Mouse (Mus musculus) c-Kit-positive CD71-positive TER-119-negative erythroid progenitor cells, embryonic 14.5 days (primary cell): Measurements from ENCODE around the gene Gstp3.
A peak's percentile ranks its signal among the peaks of the same experiment; 100 is the strongest.

Experiments used
- DNase-seq: peaks from one replicate; pipeline ENCODE4 v3.0.0-alpha.2; 2013; ENCODE audit warnings: low read depth

Gstp3 gene

GRCm38 (mm10) chr19:4059069-4059740 lies at the start of gene Gstp3:
TSS of gene Gstp3 (minus strand) at chr19:4059569.
- DNase-seq = peak; percentile 63

DNA sequence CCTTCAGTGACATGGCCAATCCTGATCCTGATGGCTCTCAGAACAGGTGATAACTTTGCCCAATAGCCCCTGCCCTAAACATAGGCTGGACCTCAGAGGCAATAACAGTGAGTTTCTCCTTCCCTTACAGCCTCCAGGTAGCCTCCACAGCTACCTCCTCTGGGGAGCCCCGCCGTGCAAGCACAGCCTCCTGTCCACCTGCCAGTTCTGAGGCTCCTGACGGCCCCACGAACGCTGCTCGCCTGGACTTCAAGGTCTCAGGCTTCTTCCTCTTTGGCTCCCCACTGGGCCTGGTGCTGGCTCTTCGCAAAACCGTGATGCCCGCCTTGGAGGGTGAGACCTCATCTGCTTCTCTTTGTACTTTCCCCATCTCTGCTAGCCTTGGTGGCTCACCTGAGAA lies 49.2 kb upstream of the Gstp3 start:
- no peak for DNase-seq

- DNase-seq = no peak
These were observed 47.3 kb upstream of the Gstp3 start for GRCm38 (mm10) chr19:4106654-4107053.

- DNase-seq = no peak
These were observed 45.4 kb upstream of the Gstp3 start for GRCm38 (mm10) chr19:4104675-4105194.

GRCm38 (mm10) chr19:4103792-4104191 lies 44.4 kb upstream of the Gstp3 start:
- no peak for DNase-seq

DNA sequence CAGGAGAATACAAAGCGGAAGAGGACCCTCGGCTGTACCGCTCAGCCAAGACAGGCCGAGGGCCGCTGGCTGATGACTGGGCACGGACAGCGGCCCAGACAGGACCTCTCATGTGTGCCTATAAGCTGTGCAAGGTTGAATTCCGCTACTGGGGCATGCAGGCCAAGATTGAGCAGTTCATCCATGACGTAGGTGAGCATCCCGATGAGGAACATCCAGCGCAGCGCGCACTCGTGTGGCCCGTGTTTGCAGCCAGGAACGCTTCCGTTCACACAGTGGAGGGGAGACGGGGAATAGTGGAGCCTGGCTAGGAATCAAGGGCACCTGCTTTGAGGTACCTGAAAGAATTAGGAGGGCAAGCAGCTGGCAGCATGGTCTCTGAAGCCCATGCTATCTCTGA lies 43.9 kb upstream of the Gstp3 start:
- DNase-seq = no peak

DNA sequence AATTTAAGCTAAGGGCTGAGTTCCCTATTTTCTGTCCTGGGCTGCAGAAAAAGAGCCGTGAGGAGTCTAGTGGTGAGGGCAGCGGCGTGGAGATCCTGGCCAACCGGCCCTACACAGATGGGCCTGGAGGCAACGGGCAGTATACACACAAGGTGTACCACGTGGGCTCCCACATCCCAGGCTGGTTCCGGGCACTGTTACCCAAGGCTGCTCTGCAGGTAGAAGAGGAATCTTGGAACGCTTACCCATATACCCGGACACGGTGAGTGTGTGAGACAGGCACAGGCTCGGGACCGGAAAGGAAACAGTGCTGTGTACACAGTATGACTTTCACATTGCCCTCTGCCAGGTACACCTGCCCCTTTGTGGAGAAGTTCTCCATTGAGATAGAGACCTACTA lies 43.3 kb upstream of the Gstp3 start:
- no peak for DNase-seq

DNA sequence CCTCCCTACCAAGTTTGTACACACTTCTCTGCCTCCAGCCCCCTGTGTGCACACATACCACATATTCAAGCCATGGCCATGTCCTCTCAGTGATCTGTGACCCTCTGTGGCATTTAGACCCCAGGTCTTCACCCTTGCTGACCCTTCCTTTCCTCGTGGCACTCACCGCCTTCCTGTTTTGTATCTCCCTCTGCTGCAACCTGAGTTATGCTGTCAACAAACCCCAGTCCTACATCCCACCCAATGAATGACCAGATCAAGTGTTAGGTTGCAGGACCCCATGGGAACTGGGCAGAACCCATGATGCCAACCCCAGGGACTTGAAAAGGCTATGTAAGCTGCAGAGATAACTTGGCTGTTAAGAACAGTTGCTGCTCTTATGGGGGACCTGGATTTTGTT lies 42.7 kb upstream of the Gstp3 start:
- no peak for DNase-seq

DNA sequence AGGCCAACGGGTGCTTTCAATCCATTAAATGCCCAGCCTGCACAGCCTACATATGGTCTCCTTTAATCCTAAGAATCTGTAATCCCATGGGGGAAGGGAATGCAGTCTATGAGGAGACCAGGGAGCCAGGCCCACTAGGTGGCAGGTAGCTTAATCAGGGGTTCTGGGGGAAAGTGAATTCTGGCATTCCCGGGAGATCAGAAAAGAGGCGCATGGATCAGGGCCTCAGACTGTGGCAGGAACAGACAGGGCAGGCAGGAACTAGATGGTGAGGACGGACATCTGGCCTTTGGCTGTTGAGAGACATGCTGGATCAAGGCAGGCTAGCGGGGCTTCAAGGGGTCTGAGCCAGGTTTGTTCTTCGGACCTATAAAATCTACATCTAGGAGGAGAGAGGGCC lies 42.1 kb upstream of the Gstp3 start:
- no peak for DNase-seq

- DNase-seq = no peak
These were observed 41.4 kb upstream of the Gstp3 start for GRCm38 (mm10) chr19:4100718-4101261.

DNA sequence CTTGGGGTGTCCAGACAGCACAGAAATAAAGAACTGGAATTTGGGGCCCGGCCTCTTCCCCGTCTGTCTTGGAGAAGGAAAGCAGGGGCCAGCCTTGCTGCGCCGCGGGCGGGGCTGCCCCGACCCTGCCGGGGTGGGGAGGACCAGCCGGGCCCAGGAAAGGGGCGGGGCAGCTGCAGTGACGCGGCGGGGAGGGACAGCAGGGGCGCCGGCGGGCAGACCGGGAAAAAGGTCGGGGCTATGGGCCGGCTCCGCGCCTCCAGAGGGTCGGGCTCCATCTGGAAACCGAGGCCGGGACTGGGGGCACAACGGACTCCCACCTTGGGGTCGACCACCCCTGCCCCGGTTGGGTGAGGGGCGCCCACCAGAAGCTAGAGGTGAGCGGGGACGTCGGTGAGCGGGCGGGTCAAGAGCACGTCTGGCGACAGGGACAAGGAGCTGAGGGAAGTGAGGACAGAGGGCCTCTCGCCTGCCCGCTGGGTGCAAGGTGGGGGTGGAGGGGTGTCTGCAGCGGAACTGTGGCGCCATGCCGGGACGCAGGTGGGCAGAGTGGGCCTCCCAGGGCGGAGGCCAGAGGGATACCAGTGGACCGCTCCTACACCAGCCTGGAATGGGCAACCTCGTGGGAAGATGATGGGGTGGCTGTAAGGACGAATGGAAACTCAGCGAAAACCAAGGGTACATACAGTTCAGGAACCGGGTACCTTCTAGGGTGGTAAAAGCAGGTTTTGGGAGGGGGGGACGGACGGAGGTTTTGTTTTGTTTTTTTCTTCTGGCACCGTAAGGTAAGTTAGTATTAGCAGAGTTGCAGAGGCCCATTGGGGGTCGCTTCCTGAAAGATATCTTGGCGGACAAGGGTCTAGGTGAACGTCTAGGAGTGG lies 40.7 kb upstream of the Gstp3 start, which contains the start of gene Pitpnm1:
TSS of gene Pitpnm1 (plus strand) at position 162 of the 881 bp plus-strand sequence.
- no peak for DNase-seq

- DNase-seq = peak; percentile 92
These were observed 39.7 kb upstream of the Gstp3 start for GRCm38 (mm10) chr19:4099056-4099455.

DNA sequence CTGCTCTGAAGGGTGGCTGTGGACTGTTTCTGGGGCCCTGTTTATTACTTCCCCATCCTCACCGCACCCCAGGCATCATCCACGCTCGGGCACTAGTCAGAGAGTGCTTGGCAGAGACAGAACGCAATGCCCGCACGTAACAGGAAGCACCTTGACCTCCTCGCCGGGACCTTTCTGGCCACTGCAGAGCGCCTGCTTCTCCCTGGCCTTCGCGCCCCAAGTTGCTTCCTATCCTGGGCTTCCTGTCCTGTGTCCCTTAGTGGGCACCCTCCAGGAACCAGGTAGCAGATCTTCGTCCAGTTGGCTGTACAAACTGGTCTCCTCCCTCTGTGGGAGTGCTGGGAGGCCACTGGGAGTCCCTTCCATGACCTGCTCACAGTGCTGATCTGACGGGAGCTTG lies 39.1 kb upstream of the Gstp3 start:
- DNase-seq = no peak

GRCm38 (mm10) chr19:4097441-4097825 lies 38.1 kb upstream of the Gstp3 start:
- DNase-seq = peak; percentile 78

DNA sequence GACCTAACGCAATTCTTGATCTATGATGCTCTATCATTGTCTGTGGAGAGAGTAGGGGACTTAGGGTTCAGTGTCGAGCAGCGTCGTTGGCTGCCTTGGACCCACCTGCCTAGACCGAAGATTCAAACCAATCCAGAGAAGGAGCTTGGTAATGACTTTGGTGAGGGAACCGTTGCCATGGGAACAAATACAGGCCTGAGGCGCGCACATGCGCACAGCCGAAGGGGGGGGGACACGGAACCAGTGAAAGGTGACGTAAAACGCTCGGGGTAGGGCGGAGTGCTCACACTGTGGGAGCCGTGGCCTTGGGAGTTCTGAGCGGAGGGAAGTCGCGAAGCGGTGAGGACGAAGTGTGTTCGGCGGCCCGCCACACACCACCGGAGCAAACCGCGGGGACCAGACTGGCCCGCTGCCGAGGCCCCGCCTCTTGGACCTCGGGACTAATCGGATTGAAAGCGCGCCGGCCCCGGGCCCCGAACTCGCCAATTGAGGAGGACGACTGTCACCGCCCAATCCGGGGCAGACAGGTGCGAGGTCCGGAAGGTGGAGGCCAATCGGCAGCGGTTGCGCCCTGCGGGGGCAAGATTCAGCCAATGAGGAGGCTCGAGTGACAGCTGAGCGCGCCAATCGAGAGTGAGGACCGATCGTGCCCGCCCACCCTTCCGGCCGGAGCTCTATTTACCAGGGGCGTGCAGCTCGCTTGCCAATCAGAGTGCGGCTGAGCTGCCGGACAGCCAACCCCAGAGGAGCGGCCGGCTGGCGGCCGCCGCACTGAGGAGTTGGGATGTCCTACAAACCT lies 37.5 kb upstream of the Gstp3 start, which contains the start of gene Cdk2ap2:
TSS of gene Cdk2ap2 (plus strand) at position 541 of the 799 bp plus-strand sequence.
- peak; percentile 97 for DNase-seq

DNA sequence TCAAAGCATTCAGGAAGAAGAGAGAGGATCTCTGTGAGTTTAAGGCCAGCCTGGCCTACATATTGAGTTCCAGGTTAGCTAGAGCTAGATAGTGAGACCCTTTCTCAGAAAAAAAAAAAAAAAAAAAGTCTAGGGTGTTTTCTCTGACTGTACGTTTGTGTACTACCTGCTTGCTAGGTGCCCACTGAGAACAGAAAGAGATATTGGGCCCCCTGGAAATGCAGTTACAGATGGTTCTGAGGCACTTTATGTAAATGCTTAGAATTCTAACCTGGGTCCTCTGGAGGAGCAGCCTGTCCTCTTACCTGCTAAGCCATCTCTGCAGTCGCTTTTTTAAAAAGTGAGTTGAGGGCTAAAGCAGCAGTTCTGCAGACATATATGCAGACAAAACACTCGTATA lies 36.4 kb upstream of the Gstp3 start:
- DNase-seq = no peak

- DNase-seq = no peak
These were observed 35.5 kb upstream of the Gstp3 start for GRCm38 (mm10) chr19:4094774-4095303.

GRCm38 (mm10) chr19:4094348-4094747 lies 35.0 kb upstream of the Gstp3 start:
- no peak for DNase-seq

- no peak for DNase-seq
These were observed 34.4 kb upstream of the Gstp3 start for GRCm38 (mm10) chr19:4093772-4094171.

DNA sequence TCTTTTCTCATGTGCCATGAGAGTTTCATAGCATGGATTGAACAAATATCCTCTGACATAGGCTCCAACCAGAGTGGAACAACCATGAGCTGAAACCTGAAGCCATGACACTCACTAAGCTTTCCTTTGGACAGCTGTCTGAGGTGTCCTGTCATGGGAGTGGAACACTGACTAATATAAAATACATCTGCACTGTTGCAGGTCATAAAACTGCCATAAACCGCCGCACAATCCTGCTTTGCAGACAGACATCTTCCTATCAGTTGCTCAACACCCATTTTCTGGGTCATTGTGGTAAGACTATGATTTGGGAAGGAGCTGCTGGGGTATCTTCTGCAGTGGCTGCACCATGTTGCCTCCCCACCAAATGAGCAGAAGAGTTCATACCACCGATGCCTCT lies 33.4 kb upstream of the Gstp3 start:
- no peak for DNase-seq

GRCm38 (mm10) chr19:4091383-4091782 lies 32.0 kb upstream of the Gstp3 start:
- no peak for DNase-seq

DNA sequence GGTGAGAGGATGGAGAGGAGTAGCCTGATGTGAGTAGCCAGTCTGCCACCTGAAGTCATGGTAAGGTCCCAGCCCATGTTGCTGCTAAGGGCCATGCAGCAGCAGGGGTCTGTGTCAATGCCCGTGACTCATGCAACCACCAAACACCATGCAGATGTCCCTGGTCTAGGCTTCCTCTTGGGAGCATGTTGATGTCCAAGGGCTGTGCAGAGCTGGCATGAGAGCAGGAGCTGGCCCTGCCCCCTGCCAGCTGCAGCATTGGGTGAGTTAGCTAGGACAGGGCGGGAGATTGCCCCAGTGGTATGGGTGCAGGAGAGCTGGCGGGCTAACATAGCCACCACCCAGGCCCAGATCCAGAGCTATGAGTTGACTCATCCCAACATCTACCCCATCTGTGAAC lies 31.1 kb upstream of the Gstp3 start:
- DNase-seq = no peak
